Mouse (Mus musculus) left cerebral cortex, postnatal 4 days (tissue): Measurements from ENCODE around the gene Tbc1d9. TPM values are rescaled to one million over a fixed set of nuclear protein-coding genes. Genes with fewer than 3 reads are reported as not detected.

Source experiments
- DNase-seq: peaks from one replicate; pipeline ENCODE4 v3.0.0-alpha.2; 2022
- intact Hi-C: fragments of 180-260 bp; cut with DNase I; formaldehyde crosslinking; loops from one replicate; pipeline ENCODE4 v1.15.1; 2025
- total RNA-seq, 2 experiments: library from RNA; stranded (reverse); gene quantifications; 2 replicates each; pipeline ENCODE4 v1.2.3; 2021

Gene Tbc1d9
- total RNA-seq, 2 experiments from 2014 or later = 122 to 129 TPM

DNA sequence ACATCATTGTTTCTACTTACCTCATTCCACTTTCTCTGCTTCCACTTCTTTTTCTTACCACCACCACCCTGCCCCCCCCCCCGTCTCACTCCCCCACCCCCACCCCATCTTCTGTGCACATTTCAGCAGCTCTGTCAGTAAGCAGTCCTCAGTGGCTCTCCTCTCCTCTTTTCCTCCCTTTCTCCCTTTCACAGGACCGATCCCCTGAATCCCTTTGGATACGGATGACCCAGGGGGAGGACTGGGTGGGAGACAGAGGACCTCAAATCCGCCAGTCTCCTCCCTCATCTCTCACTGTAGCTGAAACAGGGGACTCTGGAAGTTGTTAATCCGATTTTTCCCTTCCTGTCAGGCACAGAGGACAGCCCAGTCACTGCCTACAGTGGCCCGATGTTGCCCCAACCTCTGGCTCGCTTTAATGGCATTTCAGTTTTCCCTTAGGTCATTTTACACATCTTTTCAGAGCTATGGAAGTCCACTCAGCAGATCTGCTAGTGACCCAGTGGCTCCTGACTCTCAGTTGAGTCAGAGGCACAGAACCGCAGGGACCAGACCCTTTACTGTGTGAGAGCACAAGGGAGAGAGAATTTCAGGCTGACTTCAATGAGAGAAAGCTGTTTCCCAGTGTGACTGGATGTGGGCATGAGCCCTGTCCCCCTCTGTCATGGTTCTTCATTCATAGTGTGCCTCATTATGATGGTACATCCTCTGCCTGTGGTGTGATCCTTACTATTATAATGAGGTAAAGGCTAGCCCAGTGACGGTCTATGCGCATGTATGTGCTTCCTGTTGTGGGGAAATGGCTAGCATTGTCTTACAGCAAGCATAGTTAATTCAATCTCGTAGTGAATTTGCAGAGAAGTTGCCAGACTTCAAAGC, 12.4 kb downstream of the Tbc1d9 start:
- DNase-seq = no peak
- intact Hi-C loops = no loop called here

DNA sequence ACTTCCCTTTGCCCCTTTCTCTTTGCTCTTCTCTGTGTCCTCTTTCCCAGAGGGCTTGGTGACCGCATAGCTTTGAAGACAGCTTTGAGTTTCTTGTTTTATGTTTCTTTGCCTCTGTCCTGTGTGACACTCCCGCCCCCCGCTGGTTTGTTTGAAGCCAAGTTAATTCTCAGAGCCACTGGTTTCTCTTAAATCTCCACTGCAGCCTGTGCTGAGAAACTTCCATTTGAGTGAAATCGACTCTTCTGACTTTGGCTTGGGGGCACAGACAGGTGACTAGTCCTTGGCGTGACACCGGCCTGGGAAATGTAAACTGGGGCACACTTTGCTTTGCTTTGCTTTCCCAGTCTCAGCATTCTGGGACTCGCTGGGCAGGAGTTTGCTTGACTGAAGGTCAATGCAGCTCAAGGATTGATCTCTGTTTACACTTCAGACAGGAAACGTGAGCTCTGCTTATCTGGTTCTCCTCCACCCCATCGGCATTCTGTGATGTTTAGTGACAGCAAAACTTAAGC, 13.1 kb downstream of the Tbc1d9 start:
- DNase-seq = no peak
- intact Hi-C loops = no loop called here

DNA sequence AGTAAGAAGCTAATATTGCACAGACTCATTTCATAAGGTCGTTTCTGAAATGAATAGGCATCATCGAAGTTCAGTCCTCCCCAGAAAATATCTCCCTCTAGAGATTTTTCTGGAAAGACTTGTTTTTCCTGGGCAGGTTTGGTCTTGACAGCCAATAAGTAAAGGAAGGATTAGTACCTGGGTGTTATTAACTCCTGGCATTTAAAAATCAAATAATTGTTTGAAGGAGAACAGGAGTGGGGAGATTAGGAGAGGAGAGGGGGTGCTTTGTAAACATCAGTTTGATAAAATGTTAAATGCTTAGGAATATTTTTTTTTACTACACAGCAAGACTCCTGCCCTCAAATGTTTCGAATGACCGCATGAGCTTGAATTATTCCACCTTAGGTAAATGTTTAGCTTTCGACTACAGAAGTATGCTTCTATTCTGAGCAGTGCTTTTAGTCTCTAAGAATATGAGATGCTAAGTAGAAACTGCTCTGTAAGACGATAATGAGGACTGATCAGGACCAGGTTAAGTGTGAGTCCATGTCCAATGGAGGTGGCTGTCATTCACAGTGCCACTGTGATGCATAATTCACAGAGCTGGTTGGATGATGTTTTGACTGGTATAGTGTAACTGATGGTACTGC, 16.8 kb downstream of the Tbc1d9 start:
- DNase-seq = no peak
- intact Hi-C loops = no loop called here

DNA sequence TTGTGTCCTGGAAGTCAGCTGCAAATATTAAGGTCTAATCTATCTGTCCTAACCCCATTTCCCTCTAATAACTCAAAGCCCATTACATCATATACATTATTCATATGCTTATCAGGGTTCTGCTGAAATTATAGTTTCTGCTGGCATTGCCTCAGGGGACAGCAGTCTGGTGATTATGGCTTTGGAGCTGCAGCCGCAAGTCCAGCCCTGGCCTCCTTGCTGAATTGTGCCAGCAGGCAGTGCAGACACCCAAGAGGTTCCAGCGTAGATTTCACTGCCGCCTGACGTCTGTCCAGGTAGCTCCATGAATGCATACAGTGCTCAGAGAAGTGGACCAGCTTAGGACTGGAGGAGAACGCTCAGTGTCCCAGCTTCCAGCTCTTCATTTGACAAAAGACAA, 17.6 kb downstream of the Tbc1d9 start:
- DNase-seq = no peak
- intact Hi-C loops = no loop called here

DNA sequence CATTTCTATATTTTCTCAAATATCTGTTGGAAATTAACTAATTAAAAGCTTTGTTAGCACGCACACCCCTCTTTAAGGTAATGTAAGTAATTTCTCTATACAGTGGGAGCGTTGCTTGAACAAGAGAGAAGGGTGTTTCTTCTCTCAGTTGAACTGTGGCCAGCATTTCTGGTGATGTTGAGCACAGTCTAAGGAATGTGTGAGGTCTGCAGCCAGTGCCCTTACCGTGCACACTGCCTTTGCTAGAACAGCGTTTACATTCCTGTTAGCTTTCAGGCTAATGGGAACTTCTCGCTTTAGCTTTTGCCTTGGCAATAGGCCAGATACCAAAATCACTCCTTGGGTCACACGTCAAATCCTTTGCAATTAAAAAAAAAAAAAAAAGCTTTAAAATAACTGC, 21.2 kb downstream of the Tbc1d9 start:
- intact Hi-C loops = no loop called here
- no peak for DNase-seq

DNA sequence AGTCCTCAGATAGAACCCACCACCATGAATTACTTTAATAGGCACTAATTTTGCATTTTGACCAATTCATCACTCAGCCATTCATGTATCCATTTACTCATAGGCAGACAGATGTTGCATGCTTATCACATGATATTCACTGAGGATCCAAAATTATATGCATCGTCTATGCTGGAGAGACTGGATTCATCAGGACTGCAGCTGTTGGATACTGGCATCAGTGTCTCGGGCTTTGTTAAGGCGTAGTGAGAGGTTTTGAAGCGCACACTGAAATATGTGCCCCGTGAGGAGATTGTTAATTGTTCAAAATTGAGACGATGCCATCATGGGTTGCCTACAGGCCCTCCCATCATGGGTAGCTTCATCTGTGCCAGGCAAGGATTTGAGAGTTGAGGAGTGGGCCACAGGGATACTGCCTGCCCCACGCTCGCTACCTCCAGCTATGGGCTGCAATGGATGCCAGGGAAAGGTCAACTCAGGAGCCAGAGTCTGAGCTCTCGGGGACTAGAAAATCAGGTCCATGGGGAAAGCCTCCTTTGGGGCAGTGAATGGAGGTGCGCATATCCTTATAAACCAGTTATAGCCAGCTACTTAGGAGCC, 22.3 kb downstream of the Tbc1d9 start:
- intact Hi-C loops = no loop called here
- no peak for DNase-seq

DNA sequence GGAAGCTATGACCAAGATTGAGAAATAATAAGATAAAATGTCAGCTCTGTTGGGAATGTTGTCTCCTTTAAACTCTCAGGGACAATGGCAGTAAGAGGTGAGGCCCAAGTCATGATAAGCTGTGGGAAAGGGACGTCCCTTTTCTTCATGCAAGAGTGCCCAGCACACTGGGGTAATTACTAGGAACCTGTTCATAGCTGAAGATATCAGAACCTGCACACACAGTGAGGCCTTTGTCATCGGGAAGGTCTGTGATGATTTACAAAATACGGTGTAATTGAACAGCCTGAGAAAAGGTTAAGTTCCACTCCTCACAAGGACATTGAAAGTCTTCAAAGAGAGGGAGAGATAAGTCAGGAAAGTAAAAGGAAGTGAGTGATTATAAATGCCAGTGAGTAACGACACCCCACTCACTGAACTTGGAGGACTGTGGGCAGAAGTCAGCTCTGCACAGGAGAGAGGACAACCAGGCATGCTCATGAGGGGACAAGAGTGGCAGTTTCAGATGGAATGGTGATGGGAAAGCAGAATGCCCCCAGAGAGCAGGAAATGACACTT, 24.5 kb downstream of the Tbc1d9 start:
- intact Hi-C loops = no loop called here
- DNase-seq = no peak

DNA sequence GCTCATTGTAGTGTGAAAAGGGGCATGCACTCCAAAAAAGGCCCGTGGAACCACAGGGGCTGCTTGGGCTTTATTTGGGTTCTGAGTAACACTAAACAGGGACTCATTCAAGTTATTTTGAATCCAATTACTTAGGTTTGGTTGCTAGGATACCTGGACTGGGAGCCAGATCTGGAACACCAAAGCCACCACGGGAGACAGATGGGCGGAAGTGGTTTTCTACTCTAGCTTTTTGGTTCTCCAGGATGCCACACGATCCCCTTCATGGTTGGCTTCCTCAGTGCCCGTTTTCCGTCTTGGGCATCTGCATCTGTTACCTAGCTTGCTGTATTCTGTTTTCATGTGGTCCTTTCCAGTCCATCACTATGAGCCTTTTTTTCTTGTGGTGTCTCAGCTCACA, 30.9 kb downstream of the Tbc1d9 start:
- DNase-seq = peak; percentile 22
- intact Hi-C loops = no loop called here

DNA sequence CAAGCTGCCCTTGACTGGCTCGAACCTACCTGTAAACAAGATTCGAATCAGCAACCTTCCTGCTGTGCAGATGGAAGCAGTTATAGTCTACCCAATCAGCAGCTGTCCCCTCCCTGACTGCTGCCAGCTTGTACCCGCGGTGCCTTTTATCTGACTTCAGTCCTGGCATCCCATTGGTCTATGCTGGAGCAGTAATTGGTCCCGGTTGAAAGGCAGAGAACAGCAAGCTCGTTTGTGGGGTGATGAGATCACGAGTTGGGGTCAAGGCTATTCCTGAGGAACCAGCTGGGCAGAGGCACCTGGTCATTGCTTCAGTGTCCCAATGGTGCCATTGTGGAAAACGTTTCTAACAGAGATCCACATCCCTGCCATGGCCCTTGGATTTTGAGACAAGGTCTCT, 34.6 kb downstream of the Tbc1d9 start:
- intact Hi-C loops = no loop called here
- DNase-seq = no peak

DNA sequence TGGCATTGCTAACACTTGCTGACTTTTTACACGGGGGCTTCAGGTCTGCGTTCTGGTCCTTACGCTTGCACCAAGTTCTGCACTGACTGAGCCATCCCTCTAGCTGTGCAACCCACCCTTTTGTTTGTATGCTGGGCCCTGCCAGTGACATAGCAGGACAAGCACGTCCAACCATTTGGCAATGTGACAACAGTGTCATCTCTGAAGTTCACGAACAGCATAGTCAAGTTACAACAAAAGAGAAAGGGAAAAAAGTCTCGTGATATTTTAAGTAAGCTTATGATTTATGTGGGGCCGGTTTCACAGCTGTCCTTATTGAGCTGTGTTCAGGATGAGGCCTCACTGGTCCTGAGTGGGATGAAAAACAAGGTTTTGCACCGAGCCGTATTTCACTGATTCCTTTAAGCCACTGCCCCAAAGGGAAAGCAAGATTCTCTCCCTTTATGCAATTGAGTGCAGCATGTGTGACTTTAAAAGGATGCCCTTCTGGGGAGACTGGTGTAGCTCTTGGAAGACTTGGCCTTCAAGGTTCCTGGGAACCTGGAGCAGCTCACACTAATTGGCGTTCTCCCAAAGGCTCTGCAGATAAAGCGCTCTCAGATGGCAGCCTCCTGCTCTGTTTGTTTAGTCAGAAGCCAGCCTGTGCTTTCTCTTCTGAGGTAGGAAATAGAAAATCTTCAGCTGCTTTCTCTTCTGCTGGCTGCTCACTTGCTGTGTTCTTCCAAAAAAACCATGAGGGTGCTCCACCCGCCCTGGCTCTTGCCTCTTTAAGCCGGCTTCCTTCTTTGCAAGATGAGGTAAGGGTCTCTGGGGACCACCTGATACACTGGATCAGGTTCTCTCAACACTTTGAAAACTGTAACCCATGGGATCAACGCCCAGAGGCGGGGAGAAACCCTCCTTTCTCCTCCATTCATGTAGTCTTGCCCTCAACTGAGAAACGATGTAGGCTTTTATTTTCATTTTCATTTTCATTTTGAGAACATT, 35.3 kb downstream of the Tbc1d9 start:
- DNase-seq = peak; percentile 38
- intact Hi-C loops = no loop called here

DNA sequence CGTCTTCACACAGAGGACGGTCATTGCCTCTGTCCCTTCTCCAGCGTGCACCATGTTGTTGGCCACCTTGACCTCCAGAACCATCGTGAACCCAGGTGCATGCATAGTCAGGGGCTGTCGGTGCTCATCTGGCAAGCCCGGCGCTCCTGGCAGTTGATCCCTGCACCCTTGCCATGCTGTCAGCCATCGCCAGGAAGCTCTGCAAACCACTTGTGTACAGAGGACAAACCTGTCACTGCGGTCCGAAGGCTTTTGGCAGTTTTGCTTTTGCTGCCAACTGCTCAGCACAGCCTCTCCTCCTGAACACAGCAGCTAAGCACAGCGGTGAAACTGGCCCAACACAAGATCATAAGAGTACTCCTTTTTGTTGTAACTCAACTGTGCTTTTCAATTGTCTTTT, 37.8 kb downstream of the Tbc1d9 start:
- intact Hi-C loops = no loop called here
- DNase-seq = peak; percentile 48

DNA sequence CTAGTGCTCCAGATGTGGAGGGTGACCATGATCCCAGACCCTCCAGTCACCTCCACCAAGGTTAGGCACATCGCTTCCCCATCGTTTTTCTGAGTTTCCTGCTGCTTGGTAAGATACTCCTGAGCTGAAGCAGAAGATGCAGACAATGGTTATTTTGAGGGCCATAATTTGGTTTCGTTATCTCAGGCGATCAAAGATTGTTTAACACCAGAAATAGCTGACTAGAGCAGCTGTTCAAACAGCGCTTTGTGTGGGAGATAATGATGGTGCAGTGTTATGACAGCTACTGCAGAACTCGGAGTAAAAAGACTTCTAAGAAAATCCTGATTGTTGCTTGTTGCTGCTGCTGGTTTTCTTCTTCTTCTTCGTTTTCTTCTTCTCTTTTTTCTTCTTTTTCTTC, 40.8 kb downstream of the Tbc1d9 start:
- DNase-seq = no peak
- intact Hi-C loops = no loop called here

DNA sequence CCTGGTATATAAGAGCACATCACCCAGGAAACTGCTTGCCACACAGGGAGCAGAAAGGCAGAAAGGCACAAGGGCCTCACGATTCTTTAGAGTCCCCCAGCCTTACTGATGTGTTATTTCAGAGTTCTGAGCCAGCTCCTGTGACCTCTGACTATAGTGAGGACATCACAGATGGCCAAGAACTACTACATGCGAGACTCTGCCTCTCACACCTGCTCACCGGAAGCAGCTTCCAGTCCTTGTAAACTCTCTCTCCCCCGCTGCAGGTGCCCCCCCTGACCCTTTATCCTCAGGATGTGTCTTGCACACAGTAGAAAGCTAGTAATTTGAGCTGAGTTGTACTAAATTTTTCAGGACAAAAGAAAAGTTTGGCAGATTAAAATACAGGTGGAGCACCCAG, 44.4 kb downstream of the Tbc1d9 start:
- DNase-seq = no peak
- intact Hi-C loops = no loop called here

DNA sequence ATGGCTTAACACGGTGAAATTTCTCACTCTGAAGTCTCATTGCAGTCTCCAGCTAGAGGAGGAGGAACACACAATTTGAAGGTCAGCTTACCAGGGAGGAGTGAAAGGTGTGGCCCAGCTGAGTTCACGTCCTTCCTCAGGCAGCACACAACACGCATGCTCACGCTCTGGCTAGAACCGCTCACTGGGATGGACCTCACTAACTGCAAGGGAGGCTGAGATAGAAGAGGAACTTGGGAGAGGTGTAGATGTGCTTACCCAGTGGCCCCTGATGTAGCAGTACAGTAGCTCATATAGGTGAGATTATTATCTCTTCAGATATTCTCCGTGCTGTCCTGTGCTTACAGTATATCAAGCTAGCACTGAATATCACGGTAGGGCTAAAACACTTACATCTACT, 45.5 kb downstream of the Tbc1d9 start:
- intact Hi-C loops = no loop called here
- no peak for DNase-seq

DNA sequence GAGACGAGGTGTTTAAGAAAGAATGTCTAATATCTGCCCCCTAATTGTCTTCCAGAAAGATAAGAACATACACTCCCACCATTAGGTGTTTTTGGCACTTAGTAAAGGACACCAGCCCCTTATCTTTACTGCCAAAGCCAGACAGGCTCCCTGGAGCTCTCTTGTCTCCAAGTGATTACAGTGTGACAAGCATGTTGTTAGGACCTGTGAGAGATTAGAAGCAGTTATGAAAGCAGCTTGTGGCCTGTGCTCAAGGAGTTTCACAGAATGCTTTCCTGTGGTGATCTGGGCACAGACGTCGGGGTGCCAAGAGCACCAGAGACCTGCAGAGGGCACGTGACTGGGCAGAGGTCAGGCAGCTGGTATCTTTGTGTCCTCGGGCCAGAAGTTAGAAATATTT, 49.9 kb downstream of the Tbc1d9 start:
- intact Hi-C loops = no loop called here
- DNase-seq = no peak

DNA sequence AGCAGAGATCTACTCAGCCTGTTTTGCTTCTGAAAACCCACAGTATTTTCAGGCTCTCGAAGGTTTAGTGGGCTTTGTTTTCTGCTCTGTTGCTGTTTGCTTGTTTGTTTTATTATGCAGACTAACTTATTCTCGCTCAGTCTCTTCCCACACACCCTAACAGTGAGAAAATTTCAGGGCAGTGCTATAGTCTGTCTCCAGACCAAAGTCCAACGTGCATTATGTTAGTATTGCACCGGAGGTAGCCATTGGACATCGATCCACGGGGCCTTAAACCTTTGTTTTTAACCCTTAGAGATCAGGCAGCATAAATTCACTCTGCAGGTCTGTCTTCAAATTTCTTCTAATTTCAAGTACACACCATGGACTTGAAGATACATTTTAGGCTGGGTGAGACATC, 51.4 kb downstream of the Tbc1d9 start:
- DNase-seq = no peak
- intact Hi-C loops = no loop called here

DNA sequence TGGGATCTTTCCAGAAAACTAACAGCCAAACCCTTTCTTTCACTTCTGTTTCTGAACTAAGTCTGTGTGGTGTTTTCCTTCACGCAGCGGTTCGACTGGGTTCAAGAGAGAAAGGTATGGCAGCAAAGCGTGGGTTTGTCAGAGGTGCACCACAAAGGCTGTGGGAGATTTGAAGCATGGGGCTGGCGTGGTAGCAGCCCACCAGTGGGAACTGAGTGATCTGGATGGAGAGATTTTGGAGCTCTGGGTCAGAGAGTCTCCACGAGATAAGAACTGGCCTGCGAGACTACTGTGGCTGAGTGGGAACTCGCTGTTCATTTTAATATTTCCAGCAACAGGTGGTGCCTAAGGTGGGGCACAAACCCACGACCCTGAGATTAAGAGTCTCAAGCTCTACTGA, 52.0 kb downstream of the Tbc1d9 start:
- intact Hi-C loops = no loop called here
- no peak for DNase-seq

DNA sequence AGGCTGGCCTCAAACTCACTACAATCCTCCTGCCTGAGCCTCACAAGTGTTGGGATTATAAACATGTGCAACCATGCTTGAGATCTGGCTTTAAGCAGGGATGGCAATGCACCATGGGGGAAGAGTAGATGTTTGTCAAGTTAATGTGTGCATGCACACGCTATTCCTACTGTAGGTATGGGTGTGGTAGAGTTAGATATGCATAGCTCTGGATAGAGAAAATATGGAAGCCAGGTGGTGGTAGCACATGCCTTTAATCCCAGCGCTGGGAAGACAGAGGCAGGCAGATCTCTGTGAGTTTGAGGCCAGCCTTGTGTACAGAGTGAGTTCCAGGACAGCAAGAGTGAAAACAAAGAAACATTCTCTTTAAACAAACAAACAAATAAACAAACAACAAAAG, 52.7 kb downstream of the Tbc1d9 start:
- DNase-seq = no peak
- intact Hi-C loops = no loop called here

DNA sequence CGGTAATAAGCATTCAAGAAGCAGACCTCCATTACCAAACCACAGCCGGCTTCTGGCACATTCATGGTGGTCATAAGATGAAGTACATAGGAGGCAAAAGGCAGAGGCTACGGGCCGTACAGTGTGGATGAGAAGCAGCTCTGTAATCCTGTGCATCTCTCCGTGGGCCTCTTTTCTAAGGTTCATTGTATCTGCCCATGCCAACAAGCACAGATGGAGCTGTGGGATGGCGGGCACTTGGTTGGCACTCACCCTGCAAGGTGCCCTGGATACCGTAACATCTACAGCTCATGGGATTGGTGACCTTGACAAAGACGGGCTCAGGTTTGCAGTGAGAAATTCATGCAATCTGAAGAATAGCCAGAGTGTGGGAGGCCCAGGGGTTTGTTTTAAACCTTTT, 54.2 kb downstream of the Tbc1d9 start:
- peak; percentile 63 for DNase-seq
- intact Hi-C loops = no loop called here

DNA sequence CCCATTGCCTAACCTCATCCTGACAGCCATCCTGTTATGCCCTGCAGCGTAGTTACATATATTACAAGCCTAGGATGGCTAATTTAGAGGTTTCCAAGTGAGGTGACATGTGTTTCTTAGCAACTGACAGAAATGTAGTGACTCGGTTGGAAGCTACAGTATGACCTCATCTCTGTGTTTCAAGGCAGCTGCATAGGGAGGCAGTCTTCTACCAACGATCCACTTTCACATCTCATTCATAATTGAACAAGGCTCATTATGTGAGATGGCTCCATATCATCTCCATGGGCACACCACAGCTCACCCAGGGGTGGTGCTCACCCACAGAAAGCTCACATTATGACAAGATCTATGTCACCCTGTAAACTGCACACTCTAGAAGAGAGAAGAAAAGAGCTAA, 55.6 kb downstream of the Tbc1d9 start:
- intact Hi-C loops = no loop called here
- DNase-seq = no peak
